Mouse (Mus musculus): ENCODE measurements around the gene 1500011B03Rik.

- no peak for TF ChIP-seq CTCF (IDR thresholded peaks at IDR 0.05; ENCODE audit: extremely low read depth, insufficient read length, insufficient replicate concordance, low read depth, low read length)
- TF ChIP-seq POLR2A (IDR thresholded peaks at IDR 0.05; ENCODE audit: low read depth, low read length) = no peak
These were observed 49.5 kb downstream of the 1500011B03Rik start for GRCm38 (mm10) chr5:114773780-114774179.
